Mouse (Mus musculus) embryonic facial prominence, embryonic 11.5 days (tissue): ENCODE measurements at regions not wholly inside any gene's neighbourhood (a gene's known extent, or its start where the extent isn't known, plus 50 kb on each side); places are given as distances from the start of the nearest gene placed in this dataset.

Source experiments
- ATAC-seq: fragments of 200-750 bp; cut with Nextera tagmentation; replicated peaks from 2 replicates; pipeline ENCODE4 v1.8.0; 2017; ENCODE audit warnings: low read depth; ENCODE audit not compliant: insufficient number of reproducible peaks, low FRiP score, low TSS enrichment
- DNase-seq: peaks from one replicate; pipeline ENCODE4 v3.0.0-alpha.2; 2015; ENCODE audit warnings: low spot score
- H3K27ac ChIP-seq: fragments of 300-500 bp; sonication (generic); replicated peaks from 2 replicates; pipeline ENCODE4 v1.5.1; 2014; ENCODE audit warnings: mild to moderate bottlenecking, low read depth, low read length, control low read depth
- H3K27me3 ChIP-seq: fragments of 300-500 bp; sonication (generic); 2 replicates; pipeline ENCODE4 v1.6.1; 2014; ENCODE audit warnings: mild to moderate bottlenecking, low read length, moderate library complexity, mixed read lengths; ENCODE audit not compliant: control insufficient read depth, insufficient read depth
- H3K36me3 ChIP-seq: fragments of 300-500 bp; sonication (generic); replicated peaks from 2 replicates; pipeline ENCODE4 v1.6.1; 2014; ENCODE audit warnings: low read depth, mild to moderate bottlenecking, low read length, moderate library complexity, mixed read lengths; ENCODE audit not compliant: control insufficient read depth, insufficient read depth
- H3K4me1 ChIP-seq: fragments of 300-500 bp; sonication (generic); 2 replicates; pipeline ENCODE4 v1.6.1; 2014; ENCODE audit warnings: low read length, mixed read lengths; ENCODE audit not compliant: control insufficient read depth, insufficient read depth
- H3K4me2 ChIP-seq: fragments of 300-500 bp; sonication (generic); 2 replicates; pipeline ENCODE4 v1.6.1; 2014; ENCODE audit warnings: low read depth, mild to moderate bottlenecking, control low read depth, low read length, moderate library complexity
- H3K4me3 ChIP-seq: fragments of 300-500 bp; sonication (generic); 2 replicates; pipeline ENCODE4 v1.5.1; 2014; ENCODE audit warnings: low read depth, low read length, control low read depth
- H3K9ac ChIP-seq: fragments of 300-500 bp; sonication (generic); replicated peaks from 2 replicates; pipeline ENCODE4 v1.6.1; 2014; ENCODE audit warnings: mild to moderate bottlenecking, control low read depth, low read length
- H3K9me3 ChIP-seq: fragments of 300-500 bp; sonication (generic); replicated peaks from 2 replicates; pipeline ENCODE4 v1.6.1; 2016; ENCODE audit warnings: mild to moderate bottlenecking, low read length, inconsistent platforms, mixed read lengths; ENCODE audit not compliant: control insufficient read depth
- WGBS: fragments of 180-500 bp; shearing (Covaris S2); extraction: QIAGEN DNeasy Blood & Tissue Kit; methylation state at CpG from one replicate; pipeline ENCODE4 v1.1.7; 2014; 5-methylcytosine and 5-hydroxymethylcytosine counted together

- 77% methylated on average over 15 of the region's 15 CpGs for WGBS
- Histone ChIP-seq H3K36me3 (no peaks in the 10 kb centered on the region), H3K4me1 (no peaks in the 10 kb centered on the region), H3K27ac (no peak overlapping the region), H3K9ac (no peak overlapping the region), H3K4me2 (no peak overlapping the region), H3K9me3 (no peaks in the 10 kb centered on the region), H3K27me3 (no peaks in the 10 kb centered on the region), H3K4me3 (no peak overlapping the region)
- ATAC-seq (no peak), DNase-seq (no peak)
Measured at GRCm38 (mm10) chr3:52633491-52634100, 365.5 kb downstream of the Foxo1 start.

GRCm38 (mm10) chr3:52632635-52633034 lies 364.5 kb downstream of the Foxo1 start:
- Histone ChIP-seq H3K4me2 (no peak overlapping the region), H3K27me3 (no peaks in the 10 kb centered on the region), H3K36me3 (no peaks in the 10 kb centered on the region), H3K27ac (no peak overlapping the region), H3K9ac (no peak overlapping the region), H3K4me1 (no peaks in the 10 kb centered on the region), H3K4me3 (no peak overlapping the region), H3K9me3 (no peaks in the 10 kb centered on the region)
- DNase-seq (no peak), ATAC-seq (no peak)
- 81% methylated on average over 2 of the region's 2 CpGs for WGBS

GRCm38 (mm10) chr3:52630209-52630608 lies 362.1 kb downstream of the Foxo1 start:
- no peak overlapping the region for H3K4me2 ChIP-seq
- H3K4me1 ChIP-seq = no peaks in the 10 kb centered on the region
- no peak for ATAC-seq
- no peaks in the 10 kb centered on the region for H3K27me3 ChIP-seq
- no peaks in the 10 kb centered on the region for H3K36me3 ChIP-seq
- 89% methylated on average over 5 of the region's 5 CpGs for WGBS
- H3K9me3 ChIP-seq = no peaks in the 10 kb centered on the region
- no peak overlapping the region for H3K9ac ChIP-seq
- H3K4me3 ChIP-seq = no peak overlapping the region
- no peak overlapping the region for H3K27ac ChIP-seq
- DNase-seq = no peak

GRCm38 (mm10) chr3:52625125-52625524 lies 357.0 kb downstream of the Foxo1 start:
- H3K27me3 ChIP-seq = no peaks in the 10 kb centered on the region
- WGBS = 50% methylated on average over 1 of the region's 1 CpGs
- no peak overlapping the region for H3K9ac ChIP-seq
- no peaks in the 10 kb centered on the region for H3K4me1 ChIP-seq
- no peak overlapping the region for H3K4me2 ChIP-seq
- no peaks in the 10 kb centered on the region for H3K36me3 ChIP-seq
- no peak overlapping the region for H3K27ac ChIP-seq
- no peaks in the 10 kb centered on the region for H3K9me3 ChIP-seq
- ATAC-seq (no peak), DNase-seq (no peak)
- no peak overlapping the region for H3K4me3 ChIP-seq

GRCm38 (mm10) chr3:52622530-52622929 lies 354.4 kb downstream of the Foxo1 start:
- 88% methylated on average over 8 of the region's 8 CpGs for WGBS
- no peak overlapping the region for H3K4me2 ChIP-seq
- no peak overlapping the region for H3K4me3 ChIP-seq
- no peaks in the 10 kb centered on the region for H3K36me3 ChIP-seq
- no peak for DNase-seq
- H3K9ac ChIP-seq = no peak overlapping the region
- no peaks in the 10 kb centered on the region for H3K27me3 ChIP-seq
- no peak overlapping the region for H3K27ac ChIP-seq
- no peaks in the 10 kb centered on the region; the same call in 1 of the 2 replicates for H3K4me1 ChIP-seq
- ATAC-seq = no peak
- no peaks in the 10 kb centered on the region for H3K9me3 ChIP-seq

GRCm38 (mm10) chr3:52621936-52622335 lies 353.8 kb downstream of the Foxo1 start:
- H3K9me3 ChIP-seq = no peaks in the 10 kb centered on the region
- no peak overlapping the region for H3K4me3 ChIP-seq
- WGBS = 87% methylated on average over 8 of the region's 8 CpGs

GRCm38 (mm10) chr3:52618925-52619224 lies 350.7 kb downstream of the Foxo1 start:
- H3K36me3 ChIP-seq = no peaks in the 10 kb centered on the region
- no peaks in the 10 kb centered on the region; the same call in 1 of the 2 replicates for H3K4me1 ChIP-seq
- 77% methylated on average over 2 of the region's 2 CpGs for WGBS

More at GRCm38 (mm10) chr3:52621936-52622335, 353.8 kb downstream of the Foxo1 start:
- H3K36me3 ChIP-seq = no peaks in the 10 kb centered on the region
- H3K4me1 ChIP-seq = no peaks in the 10 kb centered on the region; the same call in 1 of the 2 replicates
- no peak for ATAC-seq
- no peaks in the 10 kb centered on the region for H3K27me3 ChIP-seq
- no peak overlapping the region for H3K9ac ChIP-seq
- no peak overlapping the region for H3K27ac ChIP-seq
- no peak overlapping the region for H3K4me2 ChIP-seq
- no peak for DNase-seq

GRCm38 (mm10) chr3:52618212-52618924 lies 350.2 kb downstream of the Foxo1 start:
- H3K9me3 ChIP-seq = no peaks in the 10 kb centered on the region
- no peaks in the 10 kb centered on the region for H3K36me3 ChIP-seq
- no peak for ATAC-seq
- no peak overlapping the region for H3K9ac ChIP-seq
- H3K4me1 ChIP-seq = no peaks in the 10 kb centered on the region; the same call in 1 of the 2 replicates
- H3K4me2 ChIP-seq = no peak overlapping the region
- 76% methylated on average over 7 of the region's 7 CpGs for WGBS
- H3K4me3 ChIP-seq = no peak overlapping the region
- H3K27ac ChIP-seq = no peak overlapping the region
- DNase-seq = no peak
- H3K27me3 ChIP-seq = no peaks in the 10 kb centered on the region

More at GRCm38 (mm10) chr3:52618925-52619224, 350.7 kb downstream of the Foxo1 start:
- H3K4me2 ChIP-seq = no peak overlapping the region
- no peaks in the 10 kb centered on the region for H3K9me3 ChIP-seq
- H3K27ac ChIP-seq = no peak overlapping the region
- H3K9ac ChIP-seq = no peak overlapping the region
- DNase-seq (no peak), ATAC-seq (no peak)
- H3K4me3 ChIP-seq = no peak overlapping the region
- H3K27me3 ChIP-seq = no peaks in the 10 kb centered on the region
